Mouse (Mus musculus): ENCODE measurements around the gene Lpar1. TPM values are rescaled to one million over a fixed set of nuclear protein-coding genes. Genes with fewer than 3 reads are reported as not detected.

Gene Lpar1
- polyA plus RNA-seq, 1 experiment from 2014 or later = 0.47 TPM

DNA sequence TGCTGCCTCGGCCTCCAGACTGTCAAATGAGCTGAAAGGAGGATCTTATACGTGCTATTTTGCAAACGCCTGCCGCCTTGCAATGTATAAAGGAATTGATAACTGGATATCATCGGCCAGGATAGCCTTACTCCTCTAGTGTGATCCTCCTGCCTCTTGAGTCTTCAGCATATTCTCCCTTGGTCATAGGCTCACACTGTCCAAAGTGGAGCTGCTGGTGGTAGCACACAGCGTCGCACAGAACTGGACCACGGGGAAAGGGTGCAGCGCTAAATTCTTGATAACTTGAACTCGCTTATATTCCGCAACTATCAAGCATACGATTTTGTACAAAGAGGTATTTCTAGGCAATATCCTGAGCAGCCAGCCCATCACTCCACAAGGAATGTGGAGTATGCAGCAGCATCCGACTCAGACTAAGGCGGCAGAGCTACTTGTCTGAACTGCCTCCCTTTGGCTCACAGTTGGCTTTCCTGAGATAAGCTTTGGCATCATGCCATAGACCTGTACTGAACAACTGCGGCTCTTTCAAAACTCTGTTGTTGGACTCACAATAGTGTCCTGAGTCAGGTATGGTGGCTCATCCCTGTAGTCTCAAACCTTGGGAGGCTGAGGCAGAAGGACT lies 18.9 kb downstream of the Lpar1 start:
- no peaks in the 10 kb centered on the region for H3K79me2 ChIP-seq (ENCODE audit: inconsistent target)
- 93% methylated on average over 15 of the region's 15 CpGs for WGBS (ENCODE audit: missing documents)
- no peaks in the 10 kb centered on the region for H3K36me3 ChIP-seq (ENCODE audit: inconsistent target)
- H3K4me3 ChIP-seq (ENCODE audit: inconsistent target) = no peak overlapping the region
- H3K27ac ChIP-seq = no peak overlapping the region

DNA sequence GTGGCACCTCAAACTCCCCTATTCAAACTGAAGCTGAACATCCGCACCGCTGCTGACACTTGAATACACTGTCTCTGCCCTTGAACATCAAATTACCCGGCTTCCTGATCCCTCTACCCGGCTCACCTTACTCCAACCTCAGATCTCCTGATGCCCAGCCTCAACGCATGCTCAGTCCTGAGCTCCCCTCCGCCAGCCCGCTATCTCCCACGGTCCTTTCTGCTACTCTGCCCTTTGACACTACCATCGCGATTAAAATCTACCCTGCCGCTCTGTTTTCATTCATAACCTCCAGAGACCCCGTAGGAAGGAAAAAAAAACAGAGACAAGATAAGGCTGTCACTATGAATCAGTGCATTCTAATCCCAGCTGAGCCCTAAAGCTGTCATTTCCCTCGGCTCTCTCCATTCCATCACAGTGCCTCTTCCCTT lies 19.5 kb downstream of the Lpar1 start:
- Histone ChIP-seq H3K36me3 (ENCODE audit: inconsistent target) (no peaks in the 10 kb centered on the region), H3K4me3 (ENCODE audit: inconsistent target) (no peak overlapping the region), H3K27ac (no peak overlapping the region), H3K79me2 (ENCODE audit: inconsistent target) (no peaks in the 10 kb centered on the region)
- WGBS (ENCODE audit: missing documents) = 93% methylated on average over 13 of the region's 13 CpGs

DNA sequence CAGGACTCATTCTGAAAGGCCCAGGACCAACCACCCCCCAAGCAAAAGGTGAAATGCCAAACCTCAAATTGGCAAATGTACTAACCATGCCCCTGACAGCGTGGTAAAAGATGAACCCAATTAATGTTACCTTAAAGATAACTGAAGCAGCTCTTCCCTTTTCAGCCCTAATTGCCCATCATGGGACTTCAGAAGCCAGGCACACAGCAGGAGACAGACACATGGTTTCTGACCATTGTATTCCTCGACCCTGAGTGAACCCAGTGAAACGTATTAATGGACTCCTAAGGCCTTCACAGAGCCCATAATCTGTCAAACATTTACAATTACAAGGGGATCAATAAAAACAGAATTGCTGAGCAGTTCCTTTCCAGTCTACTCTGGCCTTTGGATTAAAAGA lies 20.2 kb downstream of the Lpar1 start:
- no peaks in the 10 kb centered on the region for H3K36me3 ChIP-seq (ENCODE audit: inconsistent target)
- H3K4me3 ChIP-seq (ENCODE audit: inconsistent target) = no peak overlapping the region
- 87% methylated on average over 3 of the region's 3 CpGs for WGBS (ENCODE audit: missing documents)
- H3K79me2 ChIP-seq (ENCODE audit: inconsistent target) = no peaks in the 10 kb centered on the region
- H3K27ac ChIP-seq = no peak overlapping the region

DNA sequence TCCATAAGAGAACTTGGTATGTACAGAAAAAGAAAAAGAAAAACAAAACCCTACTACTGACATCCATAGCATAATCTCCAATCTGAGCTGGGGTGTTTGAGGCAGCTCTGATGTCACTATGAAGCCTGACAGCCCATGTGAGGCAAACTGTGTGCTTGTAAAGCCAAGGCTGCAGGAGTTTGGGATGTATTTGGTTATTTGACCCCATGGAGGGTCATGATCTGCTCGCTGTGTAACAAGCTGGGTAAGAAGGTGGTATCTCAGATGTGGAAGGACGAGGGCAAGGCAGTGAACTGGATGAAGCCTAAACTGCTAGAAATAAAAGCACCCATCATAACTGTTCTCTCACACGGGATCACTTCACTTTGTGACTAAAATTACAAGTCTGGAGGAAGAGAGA lies 21.4 kb downstream of the Lpar1 start:
- H3K4me3 ChIP-seq (ENCODE audit: inconsistent target) = no peak overlapping the region
- no peaks in the 10 kb centered on the region for H3K79me2 ChIP-seq (ENCODE audit: inconsistent target)
- H3K36me3 ChIP-seq (ENCODE audit: inconsistent target) = no peaks in the 10 kb centered on the region
- WGBS (ENCODE audit: missing documents) = 92% methylated on average over 2 of the region's 3 CpGs
- no peak overlapping the region for H3K27ac ChIP-seq

DNA sequence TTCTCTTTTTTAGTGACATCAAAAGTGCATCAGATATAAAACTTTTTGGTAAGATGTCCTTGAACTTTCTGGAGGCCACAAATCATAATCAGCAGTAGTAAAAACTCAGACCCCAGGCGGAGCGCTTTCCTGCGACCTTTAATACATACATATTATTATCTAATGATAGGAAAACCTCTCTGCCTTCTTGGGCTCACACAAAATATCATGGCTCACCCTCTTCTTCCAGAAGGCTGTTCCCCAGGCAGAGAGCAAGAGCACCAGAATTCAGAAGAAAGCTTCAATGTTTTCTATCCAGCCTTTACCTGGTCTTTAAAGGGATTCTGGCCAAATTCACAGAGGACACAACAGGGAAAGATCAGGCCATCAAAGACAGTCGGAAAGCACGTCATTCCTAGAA lies 23.0 kb downstream of the Lpar1 start:
- Histone ChIP-seq H3K79me2 (ENCODE audit: inconsistent target) (no peaks in the 10 kb centered on the region), H3K36me3 (ENCODE audit: inconsistent target) (no peaks in the 10 kb centered on the region), H3K27ac (no peak overlapping the region), H3K4me3 (ENCODE audit: inconsistent target) (no peak overlapping the region)
- 91% methylated on average over 5 of the region's 5 CpGs for WGBS (ENCODE audit: missing documents)

DNA sequence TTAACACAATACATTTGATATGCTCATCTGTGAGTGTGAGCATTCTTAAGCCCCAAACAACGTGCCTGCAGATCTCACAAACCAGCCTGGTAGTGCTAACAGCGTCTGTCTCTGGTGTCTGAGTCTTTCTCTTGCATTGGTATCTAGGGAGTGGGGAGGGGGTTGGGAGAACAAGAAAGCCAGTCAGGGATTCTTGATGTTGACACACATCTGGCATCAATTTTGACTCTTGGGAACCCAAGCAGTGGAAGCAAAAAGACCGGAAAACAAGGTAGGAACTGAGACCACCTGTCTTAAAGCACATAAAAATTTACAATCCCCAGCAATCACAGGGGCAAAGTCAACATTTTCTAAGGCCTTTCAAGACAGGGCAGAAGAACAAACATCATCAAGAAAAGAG lies 23.4 kb downstream of the Lpar1 start:
- Histone ChIP-seq H3K79me2 (ENCODE audit: inconsistent target) (no peaks in the 10 kb centered on the region), H3K27ac (no peak overlapping the region), H3K36me3 (ENCODE audit: inconsistent target) (no peaks in the 10 kb centered on the region), H3K4me3 (ENCODE audit: inconsistent target) (no peak overlapping the region)
- 95% methylated on average over 3 of the region's 3 CpGs for WGBS (ENCODE audit: missing documents)

DNA sequence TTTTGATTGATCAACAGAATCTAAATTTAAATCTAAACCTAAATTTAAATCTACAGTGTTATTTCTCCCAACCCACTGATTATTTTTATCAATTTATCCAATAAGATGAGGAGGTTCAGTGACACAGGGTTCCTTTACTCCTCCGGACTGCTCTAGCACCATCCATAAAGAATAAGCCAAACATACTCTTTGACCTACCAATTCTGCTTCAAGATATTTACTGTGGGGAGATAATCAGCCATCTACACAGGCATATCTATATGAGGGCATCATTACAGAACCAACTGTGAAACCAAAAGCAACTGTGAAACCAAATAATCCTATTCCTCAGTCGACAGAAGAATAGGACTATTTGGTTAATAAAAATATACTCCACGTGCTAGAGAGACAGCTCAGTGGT lies 25.8 kb downstream of the Lpar1 start:
- H3K36me3 ChIP-seq (ENCODE audit: inconsistent target) = no peaks in the 10 kb centered on the region
- H3K4me3 ChIP-seq (ENCODE audit: inconsistent target) = no peak overlapping the region
- no peak overlapping the region for H3K27ac ChIP-seq
- 94% methylated on average over 3 of the region's 3 CpGs for WGBS (ENCODE audit: missing documents)
- H3K79me2 ChIP-seq (ENCODE audit: inconsistent target) = no peaks in the 10 kb centered on the region

- WGBS (ENCODE audit: missing documents) = 89% methylated on average over 8 of the region's 8 CpGs
- no peak overlapping the region for H3K4me3 ChIP-seq (ENCODE audit: inconsistent target)
- H3K79me2 ChIP-seq (ENCODE audit: inconsistent target) = no peaks in the 10 kb centered on the region
- no peaks in the 10 kb centered on the region for H3K36me3 ChIP-seq (ENCODE audit: inconsistent target)
- no peak overlapping the region for H3K27ac ChIP-seq
Measured at GRCm38 (mm10) chr4:58521137-58521536, 32.6 kb downstream of the Lpar1 start.

- H3K36me3 ChIP-seq (ENCODE audit: inconsistent target) = no peaks in the 10 kb centered on the region
- H3K27ac ChIP-seq = no peak overlapping the region
- no peak overlapping the region for H3K4me3 ChIP-seq (ENCODE audit: inconsistent target)
- WGBS (ENCODE audit: missing documents) = 87% methylated on average over 5 of the region's 5 CpGs
- H3K79me2 ChIP-seq (ENCODE audit: inconsistent target) = no peaks in the 10 kb centered on the region
Measured at GRCm38 (mm10) chr4:58520531-58520930, 33.2 kb downstream of the Lpar1 start.

GRCm38 (mm10) chr4:58519891-58520290 lies 33.8 kb downstream of the Lpar1 start:
- H3K79me2 ChIP-seq (ENCODE audit: inconsistent target) = no peaks in the 10 kb centered on the region
- no peak overlapping the region for H3K27ac ChIP-seq
- no peak overlapping the region for H3K4me3 ChIP-seq (ENCODE audit: inconsistent target)
- H3K36me3 ChIP-seq (ENCODE audit: inconsistent target) = no peaks in the 10 kb centered on the region
- 100% methylated on average over 4 of the region's 4 CpGs for WGBS (ENCODE audit: missing documents)

DNA sequence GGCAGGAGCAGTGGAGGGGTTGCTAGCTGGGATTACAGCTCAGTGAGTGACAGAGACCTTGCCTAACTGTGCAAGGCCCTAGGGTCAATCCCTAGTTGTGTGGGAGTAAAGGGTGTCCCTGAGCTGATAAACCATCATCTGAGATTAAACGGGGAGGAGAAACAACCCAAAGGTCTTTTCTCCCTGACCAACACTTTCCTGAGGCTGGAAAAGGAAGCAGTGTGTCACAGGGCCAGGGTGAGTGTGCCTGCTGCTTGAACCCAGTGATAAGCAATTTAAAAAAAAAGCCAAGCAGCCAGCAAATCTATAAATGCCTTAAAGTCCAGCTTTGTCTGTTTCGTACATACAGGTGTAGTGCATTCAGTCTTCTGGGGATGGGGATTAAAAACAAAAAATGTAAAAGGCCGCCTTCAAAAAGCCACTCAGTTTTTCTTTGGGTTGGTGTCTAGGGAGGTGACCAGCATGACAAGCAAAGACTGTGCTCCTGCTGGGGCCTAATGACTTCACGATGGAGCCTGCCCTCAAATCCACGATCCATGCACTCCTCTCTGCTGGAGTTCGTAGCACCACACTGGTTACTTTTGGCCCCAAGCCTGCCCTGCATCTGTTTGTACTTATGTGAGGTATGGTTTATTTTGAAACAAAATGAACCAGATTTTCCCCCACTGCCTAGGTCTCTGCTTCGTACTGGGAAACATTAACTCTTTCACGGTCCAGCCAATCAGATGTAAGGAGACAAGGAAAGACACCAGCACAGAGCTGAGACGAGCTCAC lies 35.3 kb downstream of the Lpar1 start:
- Histone ChIP-seq H3K36me3 (ENCODE audit: inconsistent target) (no peaks in the 10 kb centered on the region), H3K4me3 (ENCODE audit: inconsistent target) (no peak overlapping the region), H3K27ac (no peak overlapping the region), H3K79me2 (ENCODE audit: inconsistent target) (no peaks in the 10 kb centered on the region)
- 89% methylated on average over 8 of the region's 9 CpGs for WGBS (ENCODE audit: missing documents)

DNA sequence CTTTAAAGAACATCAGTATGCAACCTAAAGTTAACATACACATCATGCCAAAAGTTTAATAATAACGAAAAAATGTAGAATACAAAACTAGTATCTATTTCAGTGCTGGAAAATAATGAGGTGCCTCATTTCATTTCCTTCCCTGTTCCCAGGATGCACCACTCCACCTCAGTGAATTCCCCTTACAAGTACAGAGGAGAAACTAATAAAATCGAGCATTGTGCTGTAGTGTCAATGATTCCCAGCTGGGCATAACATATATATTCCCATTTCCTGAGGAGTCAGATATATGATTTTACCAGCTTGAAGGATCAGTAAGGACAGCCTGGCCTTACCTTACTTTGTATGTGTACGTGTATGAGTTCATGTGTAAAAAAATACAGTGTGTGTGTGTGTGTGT lies 36.9 kb downstream of the Lpar1 start:
- H3K27ac ChIP-seq = no peak overlapping the region
- no peaks in the 10 kb centered on the region for H3K36me3 ChIP-seq (ENCODE audit: inconsistent target)
- no peaks in the 10 kb centered on the region for H3K79me2 ChIP-seq (ENCODE audit: inconsistent target)
- WGBS (ENCODE audit: missing documents) = 81% methylated on average over 3 of the region's 3 CpGs
- H3K4me3 ChIP-seq (ENCODE audit: inconsistent target) = no peak overlapping the region

GRCm38 (mm10) chr4:58516221-58516620 lies 37.5 kb downstream of the Lpar1 start:
- Histone ChIP-seq H3K4me3 (ENCODE audit: inconsistent target) (no peak overlapping the region), H3K79me2 (ENCODE audit: inconsistent target) (no peaks in the 10 kb centered on the region), H3K36me3 (ENCODE audit: inconsistent target) (no peaks in the 10 kb centered on the region), H3K27ac (no peak overlapping the region)
- WGBS (ENCODE audit: missing documents) = 67% methylated on average over 5 of the region's 5 CpGs

DNA sequence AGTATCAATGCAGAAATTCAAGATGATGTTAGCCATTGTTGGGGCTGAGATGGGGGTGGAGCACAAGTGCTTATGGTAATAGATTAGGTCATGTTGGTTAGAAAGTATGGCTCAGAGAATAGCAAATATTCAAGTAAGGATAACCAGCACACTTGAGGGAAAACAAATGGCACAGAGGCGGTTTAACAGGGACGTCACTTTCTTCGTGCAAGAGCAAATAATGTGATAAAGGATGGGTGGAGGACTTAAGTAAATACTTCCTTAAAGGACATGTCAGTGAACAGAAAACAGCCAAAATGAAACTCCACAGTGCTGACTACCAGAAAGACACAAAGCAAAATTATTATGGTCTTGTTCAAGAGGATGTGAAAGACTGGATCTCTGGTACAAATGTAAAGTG lies 42.1 kb downstream of the Lpar1 start:
- no peak overlapping the region for H3K27ac ChIP-seq
- no peaks in the 10 kb centered on the region for H3K36me3 ChIP-seq (ENCODE audit: inconsistent target)
- H3K4me3 ChIP-seq (ENCODE audit: inconsistent target) = no peak overlapping the region
- 82% methylated on average over 3 of the region's 3 CpGs for WGBS (ENCODE audit: missing documents)
- no peaks in the 10 kb centered on the region for H3K79me2 ChIP-seq (ENCODE audit: inconsistent target)

DNA sequence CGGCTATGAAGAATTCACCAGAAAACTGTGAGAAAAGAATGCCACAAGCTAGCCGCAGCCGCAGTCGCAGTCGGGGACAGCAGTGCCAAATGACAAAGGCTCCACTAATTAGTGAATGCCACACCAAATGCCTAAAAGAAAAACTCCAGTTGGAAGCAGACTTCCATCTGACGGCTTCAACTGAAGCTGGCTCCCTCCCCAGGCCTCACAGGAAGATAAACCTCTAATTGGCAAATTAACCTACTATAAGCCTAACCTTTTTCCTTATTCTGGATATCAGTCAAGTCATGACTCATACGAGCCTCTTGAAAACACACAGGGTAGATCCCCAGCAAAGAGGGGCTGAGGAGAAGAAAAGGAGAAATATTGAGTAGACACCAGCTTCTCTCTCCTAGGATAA lies 44.9 kb downstream of the Lpar1 start:
- Histone ChIP-seq H3K4me3 (ENCODE audit: inconsistent target) (no peak overlapping the region), H3K36me3 (ENCODE audit: inconsistent target) (no peaks in the 10 kb centered on the region), H3K79me2 (ENCODE audit: inconsistent target) (no peaks in the 10 kb centered on the region), H3K27ac (no peak overlapping the region)
- WGBS (ENCODE audit: missing documents) = 97% methylated on average over 7 of the region's 7 CpGs

Measured in macrophage (primary cell).